Mouse (Mus musculus): ENCODE results near the gene Hoxb7.

- TF ChIP-seq HCFC1 (IDR thresholded peaks at IDR 0.05; ENCODE audit: borderline replicate concordance, insufficient read depth, low read length) (no peak), ZNF384 (IDR thresholded peaks at IDR 0.05; ENCODE audit: low read depth, low read length) (no peak), MAFK (IDR thresholded peaks at IDR 0.05; ENCODE audit: insufficient read depth, low read depth, low read length) (no peak), CHD2 (IDR thresholded peaks at IDR 0.05; ENCODE audit: low read depth, low read length) (no peak)
Measured at GRCm38 (mm10) chr11:96297428-96297827, 11.0 kb downstream of the Hoxb7 start.
